8 mouse cellular contexts compared by ENCODE assay signal in genomic region chrX:12079059-12079308, GRCm38 (mm10).
A peak's percentile ranks its signal among the peaks of the same experiment; 100 is the strongest.
DNase-seq lines count a peak whose midpoint lies in the region; ATAC-seq and TF ChIP-seq lines count a peak whose summit lies in the region.

No protein-coding gene starts in this region.

- H3K27ac ChIP-seq in kidney, postnatal 0 days = peak overlapping the region; percentile 94
- no peak overlapping the region; the same call in 1 of the 2 replicates for H3K27ac ChIP-seq in bone marrow macrophage, adult 2 months (ENCODE audit: insufficient read depth, low read depth, low read length)
- H3K27ac ChIP-seq in hindbrain, embryonic 13.5 days = peak overlapping the region; percentile 94
- H3K27ac ChIP-seq in midbrain, embryonic 16.5 days (ENCODE audit: low read length) = peak overlapping the region; percentile 89

- H3K9me3 ChIP-seq in kidney, postnatal 0 days (replicated peaks; ENCODE audit: low read length) = no peaks in the 10 kb centered on the region
- H3K9me3 ChIP-seq in hindbrain, embryonic 13.5 days = no peaks in the 10 kb centered on the region
- H3K9me3 ChIP-seq in midbrain, embryonic 16.5 days (replicated peaks; ENCODE audit: control insufficient read depth, low read length, poor library complexity, severe bottlenecking) = no peaks in the 10 kb centered on the region

- H3K27me3 ChIP-seq in kidney, postnatal 0 days (ENCODE audit: insufficient read depth, low read length) = 0 out of 2 replicates have a peak, but pooled peaks cover 4% of the 10 kb centered on the region
- H3K27me3 ChIP-seq in hindbrain, embryonic 13.5 days = peaks cover 97% of the 10 kb centered on the region
- peaks cover 16% of the 10 kb centered on the region for H3K27me3 ChIP-seq in midbrain, embryonic 16.5 days (ENCODE audit: control insufficient read depth, insufficient read depth, low read depth, low read length)

- no peak for TF ChIP-seq POLR2A in bone marrow macrophage, adult 2 months (IDR thresholded peaks at IDR 0.05; ENCODE audit: borderline replicate concordance, low read depth, low read length)

- 0 out of 2 replicates have a peak, but pooled peaks cover 3% of the 10 kb centered on the region for H3K4me1 ChIP-seq in kidney, postnatal 0 days (replicated peaks; ENCODE audit: insufficient read depth, low read length)
- peaks cover 2% of the 10 kb centered on the region; the same call in 1 of the 2 replicates for H3K4me1 ChIP-seq in bone marrow macrophage, adult 2 months (ENCODE audit: control insufficient read depth, insufficient read depth, low read length)
- peaks cover 43% of the 10 kb centered on the region for H3K4me1 ChIP-seq in hindbrain, embryonic 13.5 days (replicated peaks)
- peaks cover 9% of the 10 kb centered on the region for H3K4me1 ChIP-seq in midbrain, embryonic 16.5 days (ENCODE audit: control insufficient read depth, insufficient read depth, low read length)

- ATAC-seq in kidney, postnatal 0 days (replicated peaks; ENCODE audit: low FRiP score, low read depth) = no peak
- no peak for ATAC-seq in hindbrain, embryonic 13.5 days (ENCODE audit: low FRiP score)
- ATAC-seq in midbrain, embryonic 16.5 days = no peak

- H3K9ac ChIP-seq in kidney, postnatal 0 days (ENCODE audit: low read depth, low read length) = peak overlapping the region; percentile 78
- peak overlapping the region; percentile 84 for H3K9ac ChIP-seq in hindbrain, embryonic 13.5 days
- H3K9ac ChIP-seq in midbrain, embryonic 16.5 days (ENCODE audit: low read depth, low read length) = peak overlapping the region; percentile 76

- no peak for DNase-seq in kidney, postnatal 0 days (ENCODE audit: low spot score)
- DNase-seq in kidney, postnatal 14 days = no peak
- DNase-seq in left cerebral cortex, adult 9 months (ENCODE audit: low spot score in 2 of 2) = no peak
- DNase-seq in frontal cortex, postnatal 36 days (ENCODE audit: low spot score in 2 of 2) = no peak
- no peak for DNase-seq in gastrocnemius, adult 18-20 months (ENCODE audit: low spot score)

- TF ChIP-seq CTCF in kidney, postnatal 0 days (IDR thresholded peaks at IDR 0.05; ENCODE audit: low read depth) = no peak
- TF ChIP-seq CTCF in bone marrow macrophage, adult 2 months (IDR thresholded peaks at IDR 0.05; ENCODE audit: low read depth, low read length) = no peak

- H3K4me2 ChIP-seq in kidney, postnatal 0 days (ENCODE audit: low read length) = peak overlapping the region; percentile 76
- peak overlapping the region; percentile 67 for H3K4me2 ChIP-seq in hindbrain, embryonic 13.5 days
- peak overlapping the region; percentile 71 for H3K4me2 ChIP-seq in midbrain, embryonic 16.5 days (ENCODE audit: low read length)

- 7% methylated on average over 27 of the region's 27 CpGs for WGBS in kidney, postnatal 0 days
- 4% methylated on average over 26 of the region's 27 CpGs for WGBS in hindbrain, embryonic 13.5 days
- 0% methylated on average over 20 of the region's 27 CpGs for WGBS in midbrain, embryonic 16.5 days

- no peaks in the 10 kb centered on the region for H3K36me3 ChIP-seq in kidney, postnatal 0 days (ENCODE audit: insufficient read depth, low read length)
- no peaks in the 10 kb centered on the region for H3K36me3 ChIP-seq in hindbrain, embryonic 13.5 days
- no peaks in the 10 kb centered on the region for H3K36me3 ChIP-seq in midbrain, embryonic 16.5 days (ENCODE audit: control insufficient read depth, insufficient read depth, low read length)

- peak overlapping the region; percentile 64 for H3K4me3 ChIP-seq in kidney, postnatal 0 days (replicated peaks; ENCODE audit: low read depth, low read length)
- H3K4me3 ChIP-seq in bone marrow macrophage, adult 2 months (ENCODE audit: insufficient read depth, low read length) = peak overlapping the region; percentile 68
- H3K4me3 ChIP-seq in hindbrain, embryonic 13.5 days = peak overlapping the region; percentile 63
- peak overlapping the region; percentile 60 for H3K4me3 ChIP-seq in midbrain, embryonic 16.5 days (ENCODE audit: low read depth, low read length)
